Mouse (Mus musculus) liver, adult 2 months (tissue): ENCODE data around the gene Clcn3. TPM values are rescaled to one million over a fixed set of nuclear protein-coding genes. Genes with fewer than 3 reads are reported as not detected.
A peak's percentile ranks its signal among the peaks of the same experiment; 100 is the strongest.

ENCODE experiments used
- DNase-seq: peaks from one replicate; pipeline ENCODE4 v3.0.0-alpha.2; 2011; ENCODE audit warnings: low read depth, low spot score; ENCODE audit errors: extremely low read depth
- H3K27ac ChIP-seq: fragments of 200-500 bp; replicated peaks from 2 replicates; pipeline ENCODE4 v1.5.1; 2012; ENCODE audit warnings: low read depth, mild to moderate bottlenecking, control low read depth, inconsistent platforms, low read length; ENCODE audit not compliant: insufficient read depth
- H3K27me3 ChIP-seq: fragments of 200-500 bp; 2 replicates; pipeline ENCODE4 v1.6.1; 2012; ENCODE audit warnings: mild to moderate bottlenecking, moderate library complexity, low read length, inconsistent platforms; ENCODE audit not compliant: control insufficient read depth, insufficient read depth
- H3K36me3 ChIP-seq: fragments of 200-500 bp; 2 replicates; pipeline ENCODE4 v1.6.1; 2012; ENCODE audit warnings: low read length, inconsistent platforms; ENCODE audit not compliant: control insufficient read depth, insufficient read depth
- H3K4me1 ChIP-seq: fragments of 200-500 bp; 2 replicates; pipeline ENCODE4 v1.6.1; 2011; ENCODE audit warnings: low read length; ENCODE audit not compliant: control insufficient read depth, insufficient read depth
- H3K4me3 ChIP-seq: fragments of 200-500 bp; 2 replicates; pipeline ENCODE4 v1.5.1; 2011; ENCODE audit warnings: low read depth, mild to moderate bottlenecking, control low read depth, low read length, moderate library complexity; ENCODE audit not compliant: insufficient read depth
- H3K79me2 ChIP-seq: fragments of 200-500 bp; 2 replicates; pipeline ENCODE4 v1.6.1; 2012; ENCODE audit warnings: inconsistent platforms, mild to moderate bottlenecking, low read length, moderate library complexity; ENCODE audit not compliant: control insufficient read depth, insufficient read depth
- H3K9ac ChIP-seq: fragments of 200-500 bp; 2 replicates; pipeline ENCODE4 v1.6.1; 2012; ENCODE audit warnings: low read depth, mild to moderate bottlenecking, control low read depth, inconsistent platforms, low read length
- CTCF ChIP-seq: fragments of 200-500 bp; IDR thresholded peaks from 2 replicates; pipeline ENCODE4 v1.5.1; 2011; ENCODE audit warnings: low read depth, low read length, control low read depth
- POLR2A ChIP-seq: fragments of 200-500 bp; IDR thresholded peaks from 2 replicates; pipeline ENCODE4 v1.6.1; 2011; ENCODE audit warnings: low read length, control low read depth; ENCODE audit not compliant: insufficient read depth; ENCODE audit errors: extremely low read depth
- WGBS: fragments of 180-500 bp; shearing (Covaris S2); methylation state at CpG from one replicate; pipeline ENCODE4 v1.1.7; 2018; 5-methylcytosine and 5-hydroxymethylcytosine counted together
- polyA plus RNA-seq: library from polyadenylated mRNA; depleted of rRNA; stranded (reverse); fragments of >200 nt; gene quantifications from 2 replicates; pipeline ENCODE4 v1.2.3, GENCODE M21; 2012
- total RNA-seq: library from RNA; depleted of rRNA; stranded (reverse); fragments of >200 nt; gene quantifications from 2 replicates; pipeline ENCODE4 v1.2.3, GENCODE M21; 2014

The Clcn3 gene
- total and polyA plus RNA-seq, 2 experiments = 8.9 to 27.7 TPM

DNA sequence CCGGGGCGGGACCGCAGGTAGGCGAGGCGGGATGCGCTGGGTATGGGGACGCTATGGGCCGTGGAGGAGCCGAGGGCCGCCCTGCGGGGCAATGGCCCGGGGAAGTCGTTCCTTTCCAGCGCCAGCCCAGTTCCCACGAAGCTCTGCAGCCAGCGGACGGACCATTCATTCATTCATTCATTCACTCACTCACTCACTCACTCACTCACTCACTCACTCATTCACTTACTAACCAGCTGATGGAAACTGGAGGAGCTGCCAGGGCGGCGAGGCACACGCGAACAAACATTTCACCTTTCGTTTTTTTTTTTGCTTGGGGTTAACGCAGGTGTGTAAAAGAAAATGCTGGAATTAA, 92.6 kb downstream of the Clcn3 start:
- peak overlapping the region; percentile 77 for H3K9ac ChIP-seq
- H3K27me3 ChIP-seq = no peaks in the 10 kb centered on the region
- TF ChIP-seq CTCF = no peak
- no peak for TF ChIP-seq POLR2A
- H3K36me3 ChIP-seq = no peaks in the 10 kb centered on the region
- H3K4me3 ChIP-seq = peak overlapping the region; percentile 98
- H3K79me2 ChIP-seq = peaks cover 8% of the 10 kb centered on the region; the same call in 1 of the 2 replicates
- WGBS = under 1% methylated on average over 22 of the region's 23 CpGs
- no peak overlapping the region for H3K27ac ChIP-seq
- peaks cover 7% of the 10 kb centered on the region; the same call in 1 of the 2 replicates for H3K4me1 ChIP-seq
- no peak for DNase-seq

DNA sequence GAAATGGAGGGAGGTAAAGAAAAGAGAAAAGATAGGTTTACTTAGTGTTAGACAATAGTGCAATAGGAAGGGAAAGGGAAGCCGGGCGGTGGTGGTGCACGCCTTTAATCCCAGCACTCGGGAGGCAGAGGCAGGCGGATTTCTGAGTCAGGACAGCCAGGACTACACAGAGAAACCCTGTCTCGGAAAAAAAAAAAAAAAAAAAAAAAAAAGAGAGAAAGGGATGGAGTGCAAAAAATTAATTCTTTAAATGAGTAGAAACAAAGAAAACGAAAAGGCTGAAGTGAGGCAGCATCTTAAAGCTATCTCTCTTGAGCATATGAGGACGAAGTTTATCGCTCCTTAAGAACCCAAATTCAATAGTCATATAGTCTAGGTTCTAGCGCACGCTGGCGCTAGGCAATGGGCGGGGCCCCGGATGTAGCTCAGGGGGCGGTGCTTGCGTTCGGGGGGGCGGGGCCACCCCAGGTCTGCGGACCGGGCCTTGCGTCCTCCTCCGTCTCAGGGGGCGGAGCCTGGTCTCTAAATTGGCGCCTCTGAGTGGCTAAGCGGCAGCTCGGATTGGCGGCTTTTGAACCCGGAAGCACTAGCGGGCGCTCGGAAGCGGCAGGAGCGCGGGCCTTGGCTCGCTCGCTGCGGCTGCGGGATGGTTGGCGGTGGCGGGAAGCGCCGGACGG, 93.1 kb downstream of the Clcn3 start, which contains the start of gene Hpf1:
Gene Hpf1, plus strand, starts transcription at position 576 of the 677 bp plus-strand sequence.
- Histone ChIP-seq H3K27ac (no peak within 1 kb of the TSS), H3K36me3 (no peaks in the 10 kb centered on the region), H3K4me1 (peaks cover 7% of the 10 kb centered on the region; the same call in 1 of the 2 replicates), H3K9ac (peak within 1 kb of the TSS; percentile 77), H3K4me3 (peak within 1 kb of the TSS; percentile 98), H3K27me3 (no peaks in the 10 kb centered on the region), H3K79me2 (peaks cover 8% of the 10 kb centered on the region; the same call in 1 of the 2 replicates)
- WGBS = 5% methylated on average over 43 of the region's 43 CpGs
- TF ChIP-seq CTCF (no peak), POLR2A (peak; percentile 39; the same call in 1 of the 2 replicates)
- DNase-seq = peak; percentile 89

DNA sequence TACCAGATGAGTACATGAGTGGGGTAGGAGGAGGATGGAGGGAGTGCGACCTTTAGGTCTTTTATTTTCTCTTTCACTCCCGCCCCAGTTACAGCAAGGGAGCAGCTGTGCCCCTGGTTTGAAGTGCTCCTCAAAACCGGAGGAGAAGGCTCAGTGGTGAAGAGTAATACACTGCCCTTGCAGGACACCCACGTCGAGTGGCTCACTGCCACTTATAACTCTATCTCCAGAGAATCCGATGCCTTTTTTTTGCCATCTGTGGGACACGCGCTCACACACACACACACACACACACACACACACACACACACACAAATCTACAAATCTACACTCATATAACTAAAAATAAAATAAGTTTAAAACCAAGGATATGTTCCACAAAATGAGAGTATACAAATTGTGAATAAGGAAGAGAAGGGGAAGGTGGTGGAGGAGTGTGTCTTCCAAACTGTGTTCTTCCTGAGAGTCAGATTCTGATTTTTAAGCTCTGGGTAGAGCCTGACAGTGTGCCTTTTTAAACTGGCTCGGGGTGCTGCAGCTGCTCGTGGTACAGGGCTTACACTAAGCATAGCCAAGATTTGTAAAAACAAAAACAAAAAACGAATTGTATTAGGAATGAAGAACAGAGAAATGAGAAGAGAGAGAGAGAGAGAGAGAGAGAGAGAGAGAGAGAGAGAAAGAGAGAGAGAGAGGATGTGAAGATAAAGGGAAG, 93.8 kb downstream of the Clcn3 start:
- Histone ChIP-seq H3K27me3 (no peaks in the 10 kb centered on the region), H3K79me2 (peaks cover 8% of the 10 kb centered on the region; the same call in 1 of the 2 replicates), H3K9ac (no peak overlapping the region), H3K36me3 (no peaks in the 10 kb centered on the region), H3K27ac (no peak overlapping the region), H3K4me1 (peaks cover 7% of the 10 kb centered on the region; the same call in 1 of the 2 replicates), H3K4me3 (no peak overlapping the region)
- WGBS = 87% methylated on average over 11 of the region's 11 CpGs
- DNase-seq = no peak
- no peak for TF ChIP-seq POLR2A
- no peak for TF ChIP-seq CTCF

DNA sequence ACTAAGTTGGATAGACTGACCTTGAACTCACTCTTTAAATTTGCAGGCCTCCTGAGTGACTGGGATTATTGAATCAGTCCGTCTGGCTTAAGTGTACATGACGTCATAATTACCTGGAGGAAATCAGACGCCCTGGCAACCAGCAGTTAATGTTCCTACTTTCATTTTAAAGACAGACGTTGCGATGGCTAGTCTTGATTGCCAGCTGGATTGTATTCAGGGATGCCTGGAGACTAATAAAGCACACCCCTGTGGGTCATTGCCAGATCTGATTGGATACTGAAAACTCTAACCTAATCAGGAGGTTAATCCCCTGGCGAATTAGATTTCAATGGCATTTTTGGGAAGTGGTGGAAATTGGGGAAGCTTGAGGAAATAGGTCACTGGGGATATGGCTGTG, 96.4 kb downstream of the Clcn3 start:
- no peak overlapping the region for H3K4me3 ChIP-seq
- no peak for TF ChIP-seq POLR2A
- TF ChIP-seq CTCF = no peak
- no peaks in the 10 kb centered on the region for H3K36me3 ChIP-seq
- peaks cover 7% of the 10 kb centered on the region; the same call in 1 of the 2 replicates for H3K4me1 ChIP-seq
- DNase-seq = no peak
- H3K27me3 ChIP-seq = no peaks in the 10 kb centered on the region
- peaks cover 5% of the 10 kb centered on the region; the same call in 1 of the 2 replicates for H3K79me2 ChIP-seq
- 57% methylated on average over 6 of the region's 6 CpGs for WGBS
- no peak overlapping the region for H3K9ac ChIP-seq
- H3K27ac ChIP-seq = no peak overlapping the region

DNA sequence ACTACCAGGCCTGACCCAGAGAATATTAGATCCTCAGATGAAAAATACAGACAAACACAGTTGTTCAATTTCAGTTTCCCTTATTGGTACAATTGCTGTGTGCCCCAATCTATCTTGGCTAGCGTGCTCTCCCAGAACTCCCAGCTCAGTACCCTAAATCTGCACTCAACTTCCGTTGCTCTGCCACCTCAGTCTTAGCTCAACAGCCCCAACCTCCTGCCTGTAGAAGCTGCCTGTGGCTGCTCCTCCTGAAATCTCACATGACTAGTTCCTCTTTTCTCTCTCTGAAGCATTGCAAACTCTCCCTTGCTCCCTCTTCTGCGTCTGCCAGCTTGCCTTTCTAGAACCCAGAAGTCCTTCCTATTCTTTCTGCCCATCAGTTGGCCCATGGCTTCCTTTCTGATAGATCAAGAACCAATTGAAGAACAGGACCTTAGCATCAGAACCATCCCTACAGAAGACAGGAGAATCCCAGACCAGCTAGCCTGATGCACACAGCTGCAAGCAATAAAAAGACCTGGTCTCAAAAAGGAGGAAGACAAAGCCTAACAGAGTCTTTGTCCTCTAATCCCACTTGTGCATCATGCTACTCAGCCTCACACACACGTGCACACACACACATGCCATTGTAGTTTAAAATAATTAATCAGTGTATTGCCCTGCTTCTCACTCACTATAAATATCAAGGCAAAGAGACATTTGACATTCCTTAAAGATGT, 99.5 kb downstream of the Clcn3 start:
- Histone ChIP-seq H3K36me3 (no peaks in the 10 kb centered on the region), H3K4me3 (no peak overlapping the region), H3K9ac (no peak overlapping the region), H3K4me1 (no peaks in the 10 kb centered on the region), H3K27ac (no peak overlapping the region), H3K79me2 (no peaks in the 10 kb centered on the region), H3K27me3 (no peaks in the 10 kb centered on the region)
- WGBS = 79% methylated on average over 4 of the region's 4 CpGs
- TF ChIP-seq CTCF = no peak
- no peak for DNase-seq
